Mouse (Mus musculus): ENCODE measurements around the gene Pax1. TPM values are rescaled to one million over a fixed set of nuclear protein-coding genes. Genes with fewer than 3 reads are reported as not detected.

Pax1 gene
- total RNA-seq (2017) = not detected in 2 replicates

DNA sequence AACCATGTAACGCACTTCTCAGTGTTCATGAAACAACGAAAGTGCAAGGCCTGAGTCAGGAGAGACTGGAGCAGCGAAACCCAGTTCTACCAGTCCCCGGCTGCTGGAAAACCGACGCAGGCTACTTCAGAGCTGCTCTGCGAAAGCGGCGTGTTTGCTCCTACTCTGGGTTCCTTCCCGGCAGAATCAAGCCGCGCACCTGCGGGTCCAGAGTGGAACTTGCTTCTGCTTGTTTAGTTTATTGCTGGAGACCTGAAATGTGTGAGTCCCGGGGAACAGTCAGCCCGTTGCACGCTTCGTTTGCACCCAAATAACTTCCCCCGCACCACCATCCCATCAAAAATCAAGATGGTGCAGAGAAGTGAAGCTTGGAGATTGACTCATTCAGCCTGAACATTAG lies at the start of gene Pax1:
Gene Pax1, plus strand, starts transcription at position 345 of the 400 bp plus-strand sequence.
- no peak for ATAC-seq (replicated peaks in 1 of 2; ENCODE audit: insufficient read depth in 1 of 2, low FRiP score in 2 of 2, low TSS enrichment in 1 of 2, low read depth in 1 of 2, poor library complexity in 2 of 2, severe bottlenecking in 2 of 2)

GRCm38 (mm10) chr2:147321036-147321435 lies 40.7 kb upstream of the Pax1 start:
- peak; percentile 83 to 87 for ATAC-seq (replicated peaks in 1 of 2; ENCODE audit: insufficient read depth in 1 of 2, low FRiP score in 2 of 2, low TSS enrichment in 1 of 2, low read depth in 1 of 2, poor library complexity in 2 of 2, severe bottlenecking in 2 of 2)

DNA sequence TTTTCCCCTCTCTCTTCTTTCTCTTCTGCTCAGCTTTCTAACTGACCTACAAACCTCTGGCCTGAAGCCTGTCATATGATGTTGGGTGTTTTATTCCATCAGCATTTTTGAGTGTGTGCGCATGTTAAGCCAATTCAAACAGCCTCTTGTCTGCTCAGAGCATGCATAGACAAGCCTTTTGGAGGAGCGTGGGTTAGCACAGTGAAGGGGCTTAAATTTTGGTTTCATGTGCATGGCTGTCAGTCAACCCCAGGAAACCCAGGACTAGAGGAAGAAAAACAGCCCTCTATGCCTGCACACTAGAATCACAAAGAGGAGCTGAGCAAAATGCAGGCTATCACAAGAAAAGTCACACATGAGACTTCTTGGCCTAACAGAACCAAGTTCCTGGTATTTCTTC lies 36.5 kb upstream of the Pax1 start:
- no peak for ATAC-seq (replicated peaks in 1 of 2; ENCODE audit: insufficient read depth in 1 of 2, low FRiP score in 2 of 2, low TSS enrichment in 1 of 2, low read depth in 1 of 2, poor library complexity in 2 of 2, severe bottlenecking in 2 of 2)

GRCm38 (mm10) chr2:147332731-147333130 lies 29.0 kb upstream of the Pax1 start:
- no peak for ATAC-seq (replicated peaks in 1 of 2; ENCODE audit: insufficient read depth in 1 of 2, low FRiP score in 2 of 2, low TSS enrichment in 1 of 2, low read depth in 1 of 2, poor library complexity in 2 of 2, severe bottlenecking in 2 of 2)

- ATAC-seq (replicated peaks in 1 of 2; ENCODE audit: insufficient read depth in 1 of 2, low FRiP score in 2 of 2, low TSS enrichment in 1 of 2, low read depth in 1 of 2, poor library complexity in 2 of 2, severe bottlenecking in 2 of 2) = no peak
Observed at GRCm38 (mm10) chr2:147338729-147339128, 23.0 kb upstream of the Pax1 start.

DNA sequence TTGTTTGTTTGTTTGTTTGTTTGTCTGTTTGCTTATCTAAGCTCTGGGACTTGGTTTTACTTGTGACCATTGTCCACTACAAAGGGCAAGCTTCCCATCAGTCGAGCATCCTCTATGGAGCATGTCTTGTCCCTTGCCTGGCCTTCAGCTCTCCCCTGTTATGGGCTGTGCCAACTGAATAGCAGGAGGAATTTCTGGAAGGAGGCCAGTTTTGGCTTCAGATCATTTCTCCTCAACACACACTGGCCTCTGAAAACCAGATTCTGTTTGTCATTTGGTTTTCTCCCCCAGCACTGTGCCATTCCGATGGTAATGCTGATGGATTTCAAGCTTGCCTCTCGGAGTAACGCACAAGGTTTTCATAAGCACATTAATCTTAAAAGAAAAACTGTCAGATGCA lies 21.9 kb upstream of the Pax1 start:
- ATAC-seq (replicated peaks in 1 of 2; ENCODE audit: insufficient read depth in 1 of 2, low FRiP score in 2 of 2, low TSS enrichment in 1 of 2, low read depth in 1 of 2, poor library complexity in 2 of 2, severe bottlenecking in 2 of 2) = no peak

GRCm38 (mm10) chr2:147342198-147342597 lies 19.5 kb upstream of the Pax1 start:
- 0 out of 4 replicates have a peak, but pooled peaks of 1 of the 2 experiments have one; percentile 17 for ATAC-seq (replicated peaks in 1 of 2; ENCODE audit: insufficient read depth in 1 of 2, low FRiP score in 2 of 2, low TSS enrichment in 1 of 2, low read depth in 1 of 2, poor library complexity in 2 of 2, severe bottlenecking in 2 of 2)

DNA sequence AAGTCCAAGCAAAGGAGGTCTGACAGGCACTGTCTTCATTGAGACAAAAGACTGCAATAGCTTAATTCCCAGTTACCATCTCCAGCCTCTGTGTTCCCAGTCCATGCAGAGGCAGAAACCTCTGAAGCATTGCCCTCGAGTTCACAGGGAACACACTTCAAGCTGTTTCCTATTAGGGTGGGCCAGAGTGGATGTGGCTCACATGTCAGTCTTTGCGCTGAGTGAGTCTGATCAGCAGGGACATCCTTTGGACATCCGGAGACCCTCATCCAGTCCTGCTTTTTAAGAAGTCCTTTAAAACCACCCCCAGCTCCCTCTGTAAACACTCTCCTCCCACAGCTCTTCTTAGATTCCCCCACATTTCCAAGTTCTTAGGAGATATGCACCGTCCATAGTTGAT lies 2.0 kb upstream of the Pax1 start:
- ATAC-seq (replicated peaks in 1 of 2; ENCODE audit: insufficient read depth in 1 of 2, low FRiP score in 2 of 2, low TSS enrichment in 1 of 2, low read depth in 1 of 2, poor library complexity in 2 of 2, severe bottlenecking in 2 of 2) = no peak

DNA sequence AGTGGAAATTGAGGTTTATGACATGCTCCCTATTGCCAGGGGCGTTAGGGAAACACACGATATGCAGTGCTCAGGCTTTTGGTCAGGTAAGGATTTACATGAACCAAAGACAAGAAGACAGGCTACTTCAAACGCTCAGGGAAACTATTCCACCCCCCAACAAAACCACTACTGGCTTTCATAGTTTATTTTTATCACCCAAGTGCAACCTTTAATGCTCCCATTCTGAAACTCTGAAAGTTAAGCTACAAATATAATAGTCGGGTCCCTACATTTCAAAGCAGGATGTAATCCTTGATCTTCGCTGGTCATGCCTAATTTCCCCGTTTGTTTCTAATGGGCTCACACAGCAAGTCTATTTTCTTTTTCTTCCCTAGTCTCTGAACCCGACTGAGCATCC lies 1.3 kb upstream of the Pax1 start:
- no peak for ATAC-seq (replicated peaks in 1 of 2; ENCODE audit: insufficient read depth in 1 of 2, low FRiP score in 2 of 2, low TSS enrichment in 1 of 2, low read depth in 1 of 2, poor library complexity in 2 of 2, severe bottlenecking in 2 of 2)

DNA sequence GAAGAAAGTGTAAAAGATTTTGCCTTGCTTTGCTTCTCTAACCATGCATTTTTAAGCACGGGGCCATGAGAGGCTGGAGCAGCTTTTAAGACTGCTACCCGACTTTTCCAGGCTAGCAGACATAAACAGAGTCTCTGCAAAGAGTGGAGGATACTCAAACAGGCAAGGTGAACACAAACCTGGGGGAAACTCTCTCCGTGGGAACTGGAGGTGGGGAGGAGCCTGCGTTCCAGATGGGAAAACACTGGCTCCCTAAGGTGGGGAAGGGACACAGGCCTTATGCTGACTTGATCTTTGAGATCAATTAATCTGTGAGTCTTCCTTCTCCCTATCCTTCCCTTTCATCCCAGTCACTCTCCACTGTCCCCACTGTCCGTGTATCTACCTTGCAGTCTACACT lies 869 bp upstream of the Pax1 start:
- no peak for ATAC-seq (replicated peaks in 1 of 2; ENCODE audit: insufficient read depth in 1 of 2, low FRiP score in 2 of 2, low TSS enrichment in 1 of 2, low read depth in 1 of 2, poor library complexity in 2 of 2, severe bottlenecking in 2 of 2)

DNA sequence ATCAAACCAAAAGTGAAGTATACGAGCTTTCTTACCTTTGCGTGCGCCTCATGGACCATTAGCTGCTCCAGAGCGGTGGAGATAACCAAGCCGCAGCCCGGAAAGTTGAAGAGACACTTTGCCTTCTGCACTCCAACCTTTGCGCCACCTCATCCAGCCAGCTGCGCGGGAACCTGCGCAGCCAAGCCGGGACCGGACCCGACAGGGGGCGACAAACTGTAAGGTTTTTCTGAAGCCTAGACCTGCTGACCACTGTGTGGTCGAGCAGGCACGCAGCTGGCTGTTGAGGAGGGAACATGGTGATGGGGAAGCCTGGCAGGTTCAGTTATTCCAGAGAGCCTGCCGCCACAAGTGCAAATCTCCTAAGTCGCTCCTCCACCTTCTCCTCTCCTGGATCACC lies 591 bp downstream of the Pax1 start:
- ATAC-seq (replicated peaks in 1 of 2; ENCODE audit: insufficient read depth in 1 of 2, low FRiP score in 2 of 2, low TSS enrichment in 1 of 2, low read depth in 1 of 2, poor library complexity in 2 of 2, severe bottlenecking in 2 of 2) = peak; percentile 29 to 39; a peak in 1 of 4 replicates

GRCm38 (mm10) chr2:147363401-147364130 lies 1.8 kb downstream of the Pax1 start:
- ATAC-seq (replicated peaks in 1 of 2; ENCODE audit: insufficient read depth in 1 of 2, low FRiP score in 2 of 2, low TSS enrichment in 1 of 2, low read depth in 1 of 2, poor library complexity in 2 of 2, severe bottlenecking in 2 of 2) = no peak

GRCm38 (mm10) chr2:147364198-147364597 lies 2.5 kb downstream of the Pax1 start:
- ATAC-seq (replicated peaks in 1 of 2; ENCODE audit: insufficient read depth in 1 of 2, low FRiP score in 2 of 2, low TSS enrichment in 1 of 2, low read depth in 1 of 2, poor library complexity in 2 of 2, severe bottlenecking in 2 of 2) = no peak

DNA sequence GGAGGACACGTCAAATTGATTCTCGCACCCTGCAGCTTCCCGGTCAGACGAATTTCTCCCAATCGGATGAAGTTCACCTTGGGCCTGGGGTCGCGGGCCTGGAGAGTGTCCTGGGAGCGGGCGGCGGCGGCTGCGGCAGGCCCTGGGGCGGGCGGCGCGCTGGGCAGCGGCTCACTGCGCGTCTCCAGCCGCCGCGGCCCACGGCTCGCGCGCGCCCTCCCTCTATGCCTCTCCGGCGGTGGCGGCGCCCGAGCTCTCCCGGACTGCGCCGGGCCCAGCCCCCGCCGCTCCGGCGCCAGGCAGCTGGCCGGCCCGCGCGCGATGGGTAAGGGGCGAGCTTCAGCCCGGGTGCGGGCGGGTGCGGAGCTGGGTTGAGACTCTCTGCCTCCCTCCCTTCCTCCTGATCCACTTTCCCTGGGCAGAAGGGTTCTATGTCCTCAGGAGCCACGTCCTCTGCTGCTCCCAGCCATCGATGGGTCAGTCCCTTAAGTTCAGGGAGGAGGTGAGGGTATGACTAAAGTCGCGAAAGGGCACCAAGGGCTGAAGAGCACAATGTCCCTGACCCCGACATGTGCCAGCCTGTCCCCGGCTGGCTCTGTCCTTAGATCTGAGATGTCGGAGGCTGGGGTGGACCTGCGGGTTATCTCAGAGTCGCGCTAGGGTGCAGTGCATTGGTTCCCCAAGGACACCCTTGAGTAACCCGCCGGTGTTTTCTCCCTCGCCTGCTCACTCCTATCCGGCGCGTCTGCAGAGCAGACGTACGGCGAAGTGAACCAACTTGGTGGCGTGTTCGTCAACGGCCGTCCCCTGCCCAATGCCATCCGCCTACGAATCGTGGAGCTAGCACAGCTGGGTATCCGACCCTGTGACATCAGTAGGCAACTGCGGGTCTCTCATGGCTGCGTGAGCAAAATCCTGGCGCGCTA lies 3.5 kb downstream of the Pax1 start:
- ATAC-seq (replicated peaks in 1 of 2; ENCODE audit: insufficient read depth in 1 of 2, low FRiP score in 2 of 2, low TSS enrichment in 1 of 2, low read depth in 1 of 2, poor library complexity in 2 of 2, severe bottlenecking in 2 of 2) = no peak

- no peak for ATAC-seq (replicated peaks in 1 of 2; ENCODE audit: insufficient read depth in 1 of 2, low FRiP score in 2 of 2, low TSS enrichment in 1 of 2, low read depth in 1 of 2, poor library complexity in 2 of 2, severe bottlenecking in 2 of 2)
Observed at GRCm38 (mm10) chr2:147365908-147366630, 4.3 kb downstream of the Pax1 start.

DNA sequence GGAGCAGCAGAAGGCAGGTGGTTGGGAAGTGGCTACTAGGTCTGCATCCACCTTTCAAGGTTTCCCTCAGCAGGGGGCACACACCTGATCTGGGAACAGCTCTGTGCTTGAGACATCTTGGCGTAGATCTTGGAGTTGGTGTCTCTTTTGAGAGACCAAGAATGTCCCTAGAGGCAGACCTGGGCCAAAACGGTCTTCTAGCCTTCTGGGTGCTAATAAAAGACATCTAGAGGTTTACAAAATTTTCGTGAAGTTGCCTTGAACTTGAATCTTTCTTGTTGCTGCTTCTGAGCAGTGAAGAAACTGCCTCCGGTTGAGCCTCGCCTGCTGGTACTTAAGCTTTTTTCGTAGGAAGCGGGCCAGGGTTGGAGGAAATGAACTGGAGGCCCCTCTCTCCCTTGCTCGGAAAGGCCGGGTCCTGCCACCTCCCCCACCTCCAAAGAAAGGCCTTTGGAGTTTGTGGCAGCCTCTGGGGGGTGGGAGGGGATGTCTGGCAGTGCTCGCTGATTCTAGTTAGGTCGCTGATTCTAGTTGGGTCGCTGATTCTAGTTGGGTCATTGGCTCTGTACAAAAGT lies 5.6 kb downstream of the Pax1 start:
- no peak for ATAC-seq (replicated peaks in 1 of 2; ENCODE audit: insufficient read depth in 1 of 2, low FRiP score in 2 of 2, low TSS enrichment in 1 of 2, low read depth in 1 of 2, poor library complexity in 2 of 2, severe bottlenecking in 2 of 2)

- ATAC-seq (replicated peaks in 1 of 2; ENCODE audit: insufficient read depth in 1 of 2, low FRiP score in 2 of 2, low TSS enrichment in 1 of 2, low read depth in 1 of 2, poor library complexity in 2 of 2, severe bottlenecking in 2 of 2) = 0 out of 4 replicates have a peak, but pooled peaks of 1 of the 2 experiments have one; percentile 12
Observed at GRCm38 (mm10) chr2:147367911-147368591, 6.3 kb downstream of the Pax1 start.
